Mouse (Mus musculus) right cerebral cortex, postnatal 14 days (tissue): ENCODE data around the gene Spint3.
A peak's percentile ranks its signal among the peaks of the same experiment; 100 is the strongest.

Experiments
- DNase-seq: peaks from one replicate; pipeline ENCODE4 v3.0.0; 2022

The Spint3 gene

DNA sequence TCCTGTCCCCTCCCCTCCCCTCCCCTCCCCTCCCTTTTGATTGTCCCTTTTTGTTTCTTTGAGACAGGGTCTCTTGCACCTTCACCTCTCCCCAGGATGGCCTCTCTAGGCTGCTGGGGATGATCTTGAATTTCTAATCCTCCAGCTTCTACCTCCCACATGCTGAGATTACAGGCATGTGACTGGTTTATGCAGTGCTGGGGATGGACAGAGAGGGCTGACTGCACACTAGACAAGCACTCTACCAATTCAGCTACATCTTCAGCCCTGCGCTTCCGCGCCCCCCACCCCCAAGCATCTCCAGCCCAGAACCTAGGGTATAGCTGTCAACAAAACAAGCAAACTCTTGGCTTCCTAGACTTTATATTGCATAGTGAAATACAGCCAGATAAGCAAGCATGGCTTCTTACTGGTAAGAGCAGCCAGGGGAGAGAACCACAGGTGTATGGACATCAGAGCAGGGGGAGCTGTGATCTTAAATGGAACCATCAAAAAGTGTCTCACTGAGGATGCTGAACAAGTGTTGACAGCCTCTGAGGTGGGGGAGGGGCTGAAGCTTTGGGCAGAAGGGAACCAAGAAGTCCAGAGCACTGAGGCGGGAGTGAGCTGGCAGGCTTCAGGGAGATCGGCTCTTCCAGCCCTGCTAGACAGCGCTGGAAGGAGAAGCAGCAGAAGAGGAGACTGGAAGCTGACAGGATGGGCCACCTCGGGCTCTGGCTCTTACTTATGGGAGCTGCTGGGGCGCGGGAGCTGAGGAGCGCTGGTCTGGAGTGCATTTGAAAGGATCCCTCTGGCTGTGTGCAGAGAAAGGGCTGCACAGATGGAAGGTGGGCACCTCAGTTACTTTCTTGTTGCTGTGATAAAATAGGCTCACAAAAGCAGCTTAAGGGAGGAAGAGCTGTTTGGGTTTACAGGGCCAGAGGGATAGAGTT lies 23.0 kb downstream of the Spint3 start:
- DNase-seq = peak; percentile 42

DNA sequence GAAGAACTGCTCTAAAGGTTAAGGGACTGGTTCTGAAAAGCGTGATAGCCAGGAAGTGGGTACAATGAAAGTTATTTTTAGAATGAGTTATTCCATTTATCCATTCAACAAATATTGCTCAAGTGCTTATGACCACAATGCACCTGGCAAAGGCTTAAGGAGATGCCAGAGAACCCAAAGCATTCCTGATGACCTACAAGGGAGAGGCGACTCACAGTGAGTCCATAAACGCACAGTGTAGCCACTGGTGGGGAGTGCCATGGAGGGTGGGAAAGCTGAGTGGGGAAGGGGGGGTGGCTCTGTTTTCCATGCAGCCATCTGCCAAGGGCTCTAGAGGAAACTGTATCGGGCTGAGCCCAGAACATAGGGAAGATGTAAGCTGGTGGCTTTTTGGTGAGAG lies 23.9 kb downstream of the Spint3 start:
- DNase-seq = no peak

DNA sequence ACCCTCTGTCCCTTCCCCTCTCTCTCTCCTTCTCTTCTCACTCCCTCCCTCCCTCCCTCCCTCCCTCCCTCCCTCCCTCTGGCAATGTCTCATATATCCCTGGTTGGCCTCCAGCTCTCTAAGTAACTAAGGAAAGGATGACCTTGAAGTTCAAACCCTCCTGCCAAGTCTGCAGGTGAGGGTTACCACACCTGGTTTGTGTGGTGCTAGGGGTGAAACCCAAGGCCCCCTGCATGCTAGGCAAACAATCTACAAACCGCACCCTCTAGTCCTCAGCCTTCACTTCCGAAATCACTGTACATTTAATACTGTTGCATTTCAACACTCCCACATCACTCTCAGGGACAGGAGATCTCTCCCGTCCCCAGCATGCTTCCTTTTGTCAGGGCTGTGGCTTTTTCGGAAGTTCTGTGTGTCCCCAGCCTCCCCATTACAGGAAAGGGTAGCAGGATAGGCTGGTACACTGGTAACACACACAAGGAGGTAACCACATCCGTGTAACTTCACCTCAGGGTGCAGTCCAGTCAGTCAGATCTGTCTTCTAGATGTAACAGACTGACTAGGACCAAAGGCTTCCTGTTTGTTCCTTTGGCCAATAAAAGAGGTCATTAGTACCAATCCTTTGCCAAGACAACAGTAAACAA lies 28.7 kb downstream of the Spint3 start:
- no peak for DNase-seq

DNA sequence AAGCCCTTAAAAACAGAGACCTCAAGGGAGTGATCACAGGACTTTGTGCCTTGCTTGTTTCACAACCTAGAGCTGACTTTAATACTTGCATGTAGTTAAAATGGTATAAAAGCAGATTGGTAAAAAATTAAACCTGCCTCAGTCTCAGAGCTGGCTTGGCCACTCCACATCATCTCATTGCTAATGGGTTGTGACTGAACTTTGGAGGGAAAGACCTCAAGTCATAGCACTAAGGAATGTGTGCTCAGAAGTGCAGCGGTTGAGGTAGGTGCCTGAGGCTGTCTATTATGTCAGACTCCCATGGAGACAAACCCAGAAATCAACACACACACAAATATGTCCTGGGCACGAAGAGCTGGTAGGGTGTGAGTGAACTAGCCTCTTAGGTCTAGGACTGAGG lies 29.5 kb downstream of the Spint3 start:
- DNase-seq = no peak

DNA sequence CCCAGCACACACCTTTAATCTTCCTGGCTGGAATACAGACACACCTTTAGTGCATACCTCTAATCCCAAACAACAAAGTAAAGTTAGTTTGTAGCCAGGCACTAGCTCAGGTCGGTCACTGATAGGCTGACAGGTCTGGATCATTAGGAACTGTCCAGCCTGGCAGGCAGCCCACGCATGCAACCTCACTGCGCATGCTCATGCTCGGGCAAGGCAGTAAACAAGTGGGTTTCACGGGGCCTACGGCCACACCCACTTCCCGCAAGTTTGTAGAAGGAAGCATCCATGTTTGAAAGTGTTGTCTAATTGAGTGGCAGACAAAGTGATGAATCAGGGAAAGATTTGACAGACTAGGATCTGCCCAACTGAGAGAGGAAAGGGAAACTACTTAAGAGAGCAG lies 30.7 kb downstream of the Spint3 start:
- no peak for DNase-seq

DNA sequence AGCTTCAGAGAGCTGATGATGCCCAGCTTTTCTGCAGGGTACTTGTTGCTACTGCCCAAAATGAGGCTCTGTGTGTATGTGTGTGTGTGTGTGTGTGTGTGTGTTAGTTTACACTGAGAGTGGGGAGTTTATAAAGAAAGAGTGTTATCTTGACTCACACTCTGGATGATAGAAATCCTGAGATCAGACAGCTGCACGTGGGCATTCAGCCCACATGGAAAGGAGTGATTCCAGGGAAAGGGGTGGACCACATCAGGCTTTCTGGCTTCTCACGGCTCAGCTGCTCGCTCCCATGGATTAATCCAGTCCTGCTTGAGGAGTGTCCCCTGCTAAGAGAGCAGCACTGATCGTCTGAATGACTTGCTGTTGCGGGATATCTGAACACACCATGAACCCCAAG lies 31.1 kb downstream of the Spint3 start:
- DNase-seq = peak; percentile 45

DNA sequence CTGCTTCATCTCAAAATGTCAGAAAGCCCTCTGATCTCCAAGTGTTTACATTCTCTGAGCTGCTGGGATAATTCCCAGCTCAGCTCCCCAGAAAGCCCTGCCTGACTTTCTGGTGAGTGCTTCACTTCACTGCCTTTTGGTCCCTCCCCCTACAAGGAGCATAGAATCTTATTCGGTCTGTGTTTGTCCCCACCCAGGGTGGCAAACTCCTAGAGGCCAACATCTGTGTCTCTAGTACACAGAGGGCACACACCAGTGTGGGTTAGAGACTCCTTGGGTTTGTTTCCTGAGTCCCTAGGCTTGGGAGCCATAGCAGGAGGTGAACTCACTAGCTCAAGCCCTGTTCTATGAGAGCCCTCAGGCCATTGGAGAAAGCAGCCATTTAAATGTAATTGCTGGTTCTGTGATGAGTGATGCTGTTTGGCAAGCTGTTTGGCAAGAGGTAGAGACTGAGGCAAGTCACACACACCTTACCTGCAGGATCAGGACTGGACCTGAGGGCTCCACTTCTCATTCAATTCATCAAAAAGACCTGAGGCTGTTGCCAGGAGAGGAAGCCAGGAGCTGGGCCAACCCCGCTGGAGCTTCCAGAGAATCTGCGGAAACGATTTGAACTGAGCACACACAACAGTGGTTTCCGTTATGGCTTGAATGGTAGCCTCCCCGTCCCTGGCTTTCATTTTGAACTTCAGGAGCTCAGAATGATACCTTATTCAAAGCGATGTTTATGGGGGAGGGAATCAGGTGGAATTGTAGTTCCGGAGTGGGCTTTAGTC lies 32.4 kb downstream of the Spint3 start:
- DNase-seq = no peak

DNA sequence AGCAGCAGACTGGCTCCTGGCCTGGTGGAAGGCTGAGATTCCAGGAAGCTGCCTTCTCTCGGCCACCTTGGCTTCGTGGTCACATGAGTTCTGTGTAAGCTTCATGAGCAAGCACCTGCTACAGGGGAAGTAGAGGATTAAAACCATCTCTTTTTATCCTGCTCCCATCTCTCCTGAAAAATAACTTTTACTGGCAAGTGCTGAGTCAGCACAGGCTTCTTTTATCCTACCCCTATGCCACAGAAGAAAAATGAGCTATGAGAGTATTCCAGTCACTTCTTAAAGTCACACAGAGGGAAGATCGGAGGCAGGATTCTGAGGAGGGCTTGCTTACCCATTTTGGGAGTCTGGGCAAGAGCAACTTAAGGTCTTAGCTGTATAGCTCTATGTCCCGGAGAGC lies 36.3 kb downstream of the Spint3 start:
- no peak for DNase-seq

DNA sequence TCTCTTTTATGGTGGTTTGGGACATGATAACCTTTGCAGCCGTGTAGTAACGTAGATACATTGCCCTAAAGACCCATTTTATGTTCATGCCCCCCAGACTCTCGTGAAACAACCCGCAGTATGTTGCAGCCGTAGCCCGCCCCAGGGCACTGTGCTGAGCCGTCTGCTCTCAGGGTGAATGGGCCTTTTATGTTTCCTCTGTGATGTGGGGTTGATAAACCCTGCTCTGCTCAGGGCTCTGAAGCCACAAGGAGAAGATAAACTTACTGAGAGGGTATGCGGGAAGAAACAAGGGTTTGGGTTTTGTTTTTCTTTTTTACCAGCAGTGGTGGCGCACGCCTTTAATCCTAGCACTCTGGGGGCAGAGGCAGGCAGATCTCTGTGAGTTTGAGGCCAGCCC lies 38.9 kb downstream of the Spint3 start:
- no peak for DNase-seq

DNA sequence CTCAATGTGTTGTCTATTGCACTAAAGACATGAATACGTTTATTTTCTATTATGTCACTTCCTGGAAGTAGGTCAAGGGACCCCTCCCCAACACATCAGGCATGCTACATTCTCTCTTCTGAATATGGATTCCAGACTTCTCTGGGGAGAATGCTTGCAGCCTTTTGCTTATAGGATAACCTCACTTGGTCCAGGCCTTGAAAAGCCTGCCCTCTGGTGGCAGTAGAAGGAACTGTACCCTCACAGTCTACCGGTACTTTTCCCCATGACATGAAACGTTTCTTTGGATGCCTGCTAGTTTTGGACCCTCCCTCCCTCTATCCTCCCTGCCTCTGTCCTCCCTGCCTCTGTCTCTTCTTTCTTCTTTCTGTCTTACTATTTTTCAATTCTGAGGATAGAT lies 42.1 kb downstream of the Spint3 start:
- DNase-seq = peak; percentile 82

DNA sequence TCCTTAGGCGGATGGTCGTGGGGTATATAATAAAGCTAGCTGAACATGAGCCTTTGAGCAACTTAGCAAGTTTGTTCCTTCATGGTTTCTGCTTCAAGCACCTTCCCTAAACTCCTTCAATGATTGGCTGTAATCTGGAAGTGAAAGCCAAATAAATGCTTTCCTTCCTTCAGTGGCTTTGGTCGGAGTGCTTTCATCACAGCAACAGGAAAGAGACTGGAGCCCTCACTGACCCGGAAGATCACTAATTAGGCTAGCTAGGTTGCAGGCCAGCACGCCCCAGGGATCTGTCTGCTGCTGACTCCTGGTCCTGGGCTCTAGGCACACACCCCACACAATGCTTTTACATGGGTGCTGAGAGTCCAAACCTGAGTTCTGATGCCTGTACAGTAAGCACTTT lies 44.7 kb downstream of the Spint3 start:
- DNase-seq = no peak

DNA sequence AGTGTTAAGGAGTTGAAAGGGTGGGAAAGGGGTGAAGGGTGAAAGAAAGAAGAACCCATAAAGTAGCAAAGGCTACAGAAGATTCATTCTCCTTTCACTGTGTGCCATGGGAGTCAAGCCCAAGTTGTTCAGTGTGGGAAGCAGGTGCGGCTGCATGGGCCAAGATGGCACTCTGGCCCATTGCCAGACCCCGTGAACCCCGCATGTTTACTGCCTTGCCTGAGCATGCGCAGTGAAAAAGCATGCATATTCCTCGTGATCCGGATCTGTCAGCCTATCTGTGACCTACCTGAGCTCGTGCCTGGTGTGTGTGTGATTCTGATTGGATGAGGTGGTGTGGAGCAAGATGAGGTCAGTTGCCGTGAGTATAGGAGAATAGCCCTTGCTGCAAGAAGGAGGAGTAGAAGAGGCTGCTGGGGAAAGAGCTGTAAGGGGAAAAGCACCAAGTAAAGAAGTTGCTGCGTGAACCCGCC lies 49.9 kb downstream of the Spint3 start:
- DNase-seq = no peak

DNA sequence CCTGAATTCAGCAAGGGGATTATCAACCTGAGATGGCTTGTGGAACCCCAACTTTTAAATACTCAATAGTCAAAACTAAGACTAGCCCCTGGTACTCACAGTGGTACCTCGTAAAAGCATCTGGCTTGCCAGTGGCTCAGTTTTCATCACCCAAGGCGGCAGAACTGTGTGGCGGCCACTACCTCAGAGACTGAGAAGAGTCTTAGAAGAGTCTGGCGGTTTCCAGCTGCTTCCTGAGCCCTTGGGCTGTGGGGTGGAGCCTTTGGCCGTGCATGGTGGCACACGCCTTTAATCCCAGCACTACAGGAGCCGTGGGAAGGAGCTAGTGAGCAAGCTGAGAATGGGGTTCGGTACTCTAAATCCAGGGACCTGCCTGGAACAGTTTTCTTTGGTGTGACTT lies 51.0 kb downstream of the Spint3 start:
- no peak for DNase-seq

DNA sequence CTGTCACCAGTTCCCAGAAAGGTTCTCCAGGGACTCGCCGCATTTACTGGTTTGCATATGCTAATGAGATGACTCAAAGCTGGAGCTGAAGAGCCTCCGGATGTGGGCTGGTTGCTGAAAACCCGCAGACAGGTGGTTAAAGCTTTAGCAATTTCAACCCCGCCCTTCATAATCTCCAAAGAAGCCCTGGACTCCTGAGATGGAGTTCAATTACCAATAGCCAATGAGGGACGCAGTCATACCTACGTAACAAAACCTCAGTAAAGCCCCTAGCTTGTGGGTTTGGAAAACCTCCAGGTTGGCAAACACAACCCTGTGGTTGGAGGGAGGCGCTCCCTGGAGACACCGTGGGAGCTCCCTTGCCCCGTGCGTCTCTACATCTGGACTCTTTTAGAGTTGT lies 51.4 kb downstream of the Spint3 start:
- no peak for DNase-seq

DNA sequence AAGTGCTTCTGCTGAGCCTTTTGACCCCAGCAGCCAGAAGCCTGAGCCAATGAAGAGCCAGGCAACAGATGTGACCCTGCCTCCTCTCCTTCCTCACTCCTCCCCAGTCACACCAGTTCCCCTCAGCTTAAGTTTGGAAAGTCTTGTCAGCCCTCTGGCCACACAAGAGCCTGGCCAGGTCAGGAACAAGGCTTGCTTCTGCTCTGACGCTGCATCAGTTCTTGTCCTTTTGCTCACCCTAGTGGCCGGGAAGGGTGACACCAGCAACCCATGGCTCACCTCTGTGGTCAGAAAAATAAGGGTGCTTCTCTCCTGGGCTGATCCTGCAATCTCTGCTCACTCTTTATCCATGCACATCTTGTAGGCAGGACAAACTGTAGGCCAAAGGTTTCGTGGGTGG lies 52.5 kb downstream of the Spint3 start:
- DNase-seq = no peak
